Mouse (Mus musculus): ENCODE data around the gene Rbpj. TPM values are rescaled to one million over a fixed set of nuclear protein-coding genes. Genes with fewer than 3 reads are reported as not detected.

The Rbpj gene
- total RNA-seq, 2 experiments from 2014 or later, result 56.5 to 69.8 TPM

DNA sequence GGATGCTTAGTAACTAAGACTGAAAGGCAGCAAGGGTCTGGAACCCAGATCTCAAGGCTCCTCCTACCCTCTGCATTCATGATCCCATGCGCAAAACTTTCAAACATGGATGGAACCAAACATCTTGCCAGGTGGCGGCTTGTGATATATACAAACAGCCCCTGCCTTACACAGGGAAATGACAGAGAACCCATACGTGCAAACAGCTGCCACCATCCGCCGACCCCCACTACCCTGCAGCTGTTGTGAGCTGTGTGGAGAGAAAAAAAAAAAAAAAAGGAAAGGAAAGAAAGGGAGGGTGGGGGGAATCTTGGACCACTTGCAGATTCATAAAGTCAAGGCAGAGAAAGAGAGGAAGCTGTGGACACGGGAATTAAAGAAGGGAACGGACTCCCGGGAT, 2.4 kb downstream of the Rbpj start:
- no peak for DNase-seq (ENCODE audit: low spot score in 2 of 2)

DNA sequence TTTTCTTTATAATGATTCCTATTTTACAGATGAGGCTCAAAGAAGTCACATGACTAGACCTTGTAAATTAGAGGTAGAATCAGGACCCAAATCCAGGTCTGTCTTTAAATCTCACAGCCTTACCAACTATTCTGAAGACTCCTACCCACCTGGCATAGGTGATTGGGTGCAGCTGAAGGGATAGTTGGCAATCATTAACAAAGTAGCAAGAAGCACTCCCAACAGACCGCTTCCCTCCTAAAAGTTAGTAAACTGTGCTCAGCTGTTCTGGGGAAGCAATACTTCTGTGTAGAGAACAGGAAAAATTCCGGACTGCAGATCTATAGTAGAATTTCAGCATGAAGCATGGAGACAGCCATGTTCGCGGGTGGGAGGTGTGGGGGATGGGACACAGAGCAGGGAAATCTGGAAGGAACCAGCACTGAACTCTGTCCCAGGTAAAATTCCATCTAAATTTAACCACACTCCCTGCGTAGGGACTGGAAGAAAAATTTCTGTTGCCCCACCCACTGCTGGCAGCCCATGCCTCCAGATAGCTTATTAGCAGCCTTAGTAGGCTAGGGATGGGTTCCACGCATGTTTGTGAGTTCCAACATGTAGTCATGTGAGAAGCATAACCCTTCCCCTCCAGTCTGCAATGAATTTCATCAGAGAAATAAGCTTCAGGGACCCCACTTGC, 3.3 kb downstream of the Rbpj start:
- peak in 1 of 2 experiments; percentile 44 for DNase-seq (ENCODE audit: low spot score in 2 of 2)

DNA sequence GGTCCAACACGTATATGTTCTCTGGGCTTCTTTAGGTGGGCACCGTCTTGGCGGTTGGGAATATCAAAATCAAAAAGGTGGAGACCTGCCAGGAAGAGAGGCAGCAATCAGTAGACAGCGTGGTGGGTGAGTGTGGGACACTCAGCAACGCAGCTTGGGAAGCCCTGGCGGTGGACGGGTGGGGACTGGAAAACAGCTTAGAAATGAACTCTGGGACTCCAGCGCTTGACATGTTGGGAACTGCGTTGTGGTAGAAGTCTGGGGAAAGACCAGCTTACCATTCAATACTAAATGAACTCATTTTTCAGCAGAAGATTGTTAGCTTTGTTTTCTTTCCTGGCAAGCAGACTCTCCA, 3.8 kb downstream of the Rbpj start:
- DNase-seq (ENCODE audit: low spot score in 2 of 2), result no peak

DNA sequence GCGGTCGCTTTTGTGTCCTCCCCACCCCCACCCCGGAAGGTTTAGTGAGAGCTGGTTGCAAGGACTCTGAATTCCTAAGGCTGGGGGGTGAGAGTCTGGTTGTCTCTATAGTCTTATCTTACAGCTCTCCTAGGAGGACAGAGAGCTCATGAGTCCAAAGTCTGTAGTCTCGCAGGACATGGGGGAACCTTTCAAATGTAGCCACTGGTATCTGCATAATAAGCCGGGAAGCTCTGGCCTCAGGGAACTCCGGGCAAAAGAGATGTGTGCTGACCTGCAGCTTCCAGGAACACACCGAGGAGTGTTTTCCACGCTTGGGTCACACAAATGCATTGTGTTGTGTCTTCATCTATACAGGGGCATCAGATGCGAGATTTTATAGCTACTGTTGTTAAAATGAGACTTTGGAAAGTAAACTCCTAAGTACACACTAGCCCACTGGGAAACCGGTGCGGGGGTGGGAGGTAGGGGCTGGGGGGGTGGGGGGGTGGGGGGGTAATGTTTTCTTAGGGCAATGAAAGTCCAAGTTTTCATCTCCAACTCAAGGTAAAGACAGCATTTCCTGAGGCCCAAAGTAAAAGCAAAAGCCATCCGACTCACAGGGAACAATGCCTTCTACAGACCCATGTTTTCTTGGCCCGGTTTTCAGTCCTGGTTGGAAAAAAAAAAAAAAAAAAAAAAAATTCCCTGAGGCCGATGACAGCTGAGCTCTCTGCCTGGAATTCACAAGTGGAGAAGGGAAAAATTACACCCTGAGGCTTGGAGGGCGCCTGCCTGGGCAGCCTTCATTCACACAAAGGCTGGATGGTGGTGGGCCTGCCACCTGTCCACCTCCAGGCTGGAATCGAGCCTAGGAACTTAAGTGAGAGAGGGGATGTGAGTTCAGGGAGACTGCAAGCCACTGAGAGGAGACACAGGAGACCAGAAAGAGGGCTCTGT, 4.5 kb downstream of the Rbpj start:
- peak in 1 of 2 experiments; percentile 41 for DNase-seq (ENCODE audit: low spot score in 2 of 2)

DNA sequence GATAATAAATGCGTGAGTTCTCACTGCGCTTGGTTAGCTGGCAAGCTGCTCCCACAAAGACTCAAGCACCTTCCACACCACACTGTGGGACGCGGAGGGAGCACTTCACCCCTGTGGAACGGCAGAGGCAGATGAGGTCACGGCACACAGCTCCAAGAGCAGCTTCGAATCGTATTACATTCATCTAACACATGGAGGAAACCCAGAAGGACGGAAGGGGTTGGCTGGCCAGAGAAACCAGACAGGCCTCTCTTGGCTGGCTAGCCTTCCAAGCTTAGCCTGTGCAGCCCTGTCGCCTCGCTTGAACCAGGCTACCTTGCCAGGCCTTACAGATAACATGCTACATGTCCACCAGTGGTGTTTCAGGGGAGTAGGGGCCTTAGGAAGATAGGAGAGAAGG, 6.5 kb downstream of the Rbpj start:
- DNase-seq (ENCODE audit: low spot score in 2 of 2), result peak; percentile 39 to 72

DNA sequence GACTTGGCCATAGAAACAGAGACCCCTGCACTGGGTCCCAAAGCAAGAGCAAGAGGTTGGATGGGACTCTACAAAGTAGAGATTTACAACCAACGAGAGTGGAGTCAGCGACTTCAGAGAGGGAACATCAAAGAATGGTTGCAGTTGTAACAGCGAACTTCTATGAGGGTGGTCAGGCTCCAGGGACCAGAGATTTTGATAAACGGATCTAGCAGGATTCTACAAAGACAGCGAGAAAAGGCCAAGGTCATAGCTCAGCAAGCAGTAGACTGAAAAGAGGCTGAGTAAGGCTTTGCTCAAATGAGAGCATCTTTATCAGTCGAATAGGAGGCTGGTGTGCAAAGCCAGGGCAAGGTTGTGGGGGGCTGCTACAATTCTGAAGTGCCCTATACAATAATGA, 13.2 kb downstream of the Rbpj start:
- no peak for DNase-seq (ENCODE audit: low spot score in 2 of 2)

DNA sequence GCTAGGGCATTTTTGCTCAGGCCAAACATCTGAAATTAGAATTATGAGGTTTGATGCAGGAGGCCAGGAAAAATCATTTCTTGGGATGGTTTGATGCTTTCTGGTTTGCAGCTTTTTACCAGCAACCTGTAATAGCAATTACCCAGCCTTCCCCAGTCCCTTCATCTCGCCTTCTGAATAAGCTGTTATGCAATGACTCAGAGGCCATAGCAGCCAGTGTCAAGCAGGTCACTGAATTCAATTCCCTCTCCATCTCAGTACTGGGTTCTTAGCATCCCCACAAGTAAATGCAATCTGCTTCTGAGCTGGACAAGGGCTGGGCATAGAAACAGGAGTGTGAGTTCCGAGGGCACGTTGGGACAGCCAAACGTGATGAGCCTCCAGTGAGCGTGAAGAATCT, 13.9 kb downstream of the Rbpj start:
- no peak for DNase-seq (ENCODE audit: low spot score in 2 of 2)

DNA sequence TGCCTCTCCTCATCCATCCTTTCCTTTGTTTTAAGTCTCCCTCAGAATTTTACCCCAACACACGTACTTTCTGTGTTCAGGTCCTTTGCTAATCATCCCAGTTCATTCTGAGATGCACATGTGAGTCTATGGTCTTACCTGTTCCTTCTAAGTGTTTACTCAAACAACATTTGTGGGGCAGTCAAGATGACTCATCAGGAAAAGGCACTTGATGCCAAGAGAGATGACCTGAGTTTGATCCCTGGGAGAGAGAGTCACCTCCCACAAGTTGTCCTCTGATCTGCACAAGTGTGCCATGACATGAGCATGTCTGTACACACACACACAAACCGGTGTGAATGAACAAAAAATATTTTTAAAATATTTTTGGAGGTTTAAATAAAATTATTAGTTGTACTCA, 15.1 kb downstream of the Rbpj start:
- DNase-seq (ENCODE audit: low spot score in 2 of 2), result no peak

DNA sequence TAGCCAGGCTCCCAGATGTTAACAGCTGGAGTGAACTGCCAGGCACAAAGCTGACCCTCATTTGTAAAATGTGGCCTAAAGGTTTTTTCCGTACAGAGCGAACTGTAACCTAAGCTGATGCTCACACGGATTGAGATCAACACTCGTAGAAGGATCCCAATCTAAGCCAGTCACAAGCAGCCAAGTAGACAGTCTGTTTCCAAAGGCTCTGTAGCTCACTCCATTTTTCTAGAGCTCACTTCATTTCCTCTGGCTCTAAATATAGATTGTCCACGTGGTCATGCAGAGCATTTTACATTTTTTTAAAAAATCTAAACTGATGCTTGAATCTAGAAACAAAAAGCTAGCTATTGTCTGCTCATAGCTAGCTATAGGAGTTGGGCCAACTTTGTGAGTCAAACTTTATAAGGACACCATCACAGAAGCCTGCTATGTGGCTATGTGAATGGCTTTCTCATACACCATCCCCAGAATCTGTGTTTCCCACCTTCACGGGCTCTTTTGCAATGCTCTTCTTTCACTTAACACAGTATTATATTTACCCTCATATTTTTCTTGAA, 19.2 kb downstream of the Rbpj start:
- DNase-seq (ENCODE audit: low spot score in 2 of 2), result no peak

DNA sequence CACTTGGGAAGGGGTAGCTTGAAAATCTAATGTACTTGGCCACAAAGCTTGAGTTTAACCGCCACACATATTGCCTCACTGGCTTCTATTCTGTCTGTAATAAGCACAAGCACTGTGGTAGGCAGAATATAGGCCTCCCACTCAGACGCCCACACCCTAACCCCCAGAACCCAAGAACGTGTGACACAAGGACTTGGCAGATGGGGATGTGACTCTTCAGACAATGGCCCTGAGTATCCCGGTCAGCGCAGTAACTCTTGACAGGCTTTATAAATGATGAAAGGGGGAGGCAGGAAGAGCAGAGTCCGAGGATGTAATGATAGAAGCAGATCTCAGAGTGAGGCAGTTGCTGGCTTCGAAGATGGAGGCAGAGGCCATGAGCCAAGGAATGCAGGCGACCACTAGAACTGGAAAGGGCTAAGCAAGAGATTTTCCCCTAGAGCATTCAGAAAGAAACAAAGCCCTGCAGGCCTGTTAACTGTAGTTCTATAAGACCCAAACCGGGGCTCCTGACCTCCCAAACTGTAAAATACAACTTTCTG, 20.1 kb downstream of the Rbpj start:
- peak in 1 of 2 experiments; percentile 53 for DNase-seq (ENCODE audit: low spot score in 2 of 2)

DNA sequence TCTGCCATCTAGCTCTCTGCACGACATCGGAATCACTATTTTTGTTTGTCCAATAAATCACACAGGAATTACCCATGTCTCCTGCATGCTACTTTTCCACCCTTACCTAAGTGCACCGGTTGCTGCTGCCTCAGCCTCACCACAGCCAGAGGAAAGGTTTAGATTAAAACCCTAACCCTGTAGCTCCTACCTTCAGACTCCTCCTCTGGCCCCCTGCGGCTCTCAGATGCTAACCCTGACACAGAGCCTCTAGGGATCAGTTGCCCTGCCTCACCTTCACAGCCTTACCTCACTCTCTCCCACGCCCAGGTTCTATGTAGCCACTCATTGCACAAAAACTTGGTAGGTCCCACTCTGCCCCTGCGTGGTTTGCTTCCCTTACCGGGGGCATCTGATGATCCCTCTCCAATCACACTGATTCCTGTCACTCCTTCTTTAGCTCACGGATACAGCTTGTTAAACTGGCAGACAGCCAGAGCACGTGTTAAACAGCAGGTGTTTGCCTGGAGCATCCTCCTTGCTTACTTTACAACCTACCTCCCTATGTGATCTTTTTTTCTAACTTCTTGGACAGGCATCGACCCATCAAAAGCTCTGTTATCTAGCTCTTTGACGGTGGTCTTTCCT, 21.1 kb downstream of the Rbpj start:
- DNase-seq (ENCODE audit: low spot score in 2 of 2), result no peak

DNA sequence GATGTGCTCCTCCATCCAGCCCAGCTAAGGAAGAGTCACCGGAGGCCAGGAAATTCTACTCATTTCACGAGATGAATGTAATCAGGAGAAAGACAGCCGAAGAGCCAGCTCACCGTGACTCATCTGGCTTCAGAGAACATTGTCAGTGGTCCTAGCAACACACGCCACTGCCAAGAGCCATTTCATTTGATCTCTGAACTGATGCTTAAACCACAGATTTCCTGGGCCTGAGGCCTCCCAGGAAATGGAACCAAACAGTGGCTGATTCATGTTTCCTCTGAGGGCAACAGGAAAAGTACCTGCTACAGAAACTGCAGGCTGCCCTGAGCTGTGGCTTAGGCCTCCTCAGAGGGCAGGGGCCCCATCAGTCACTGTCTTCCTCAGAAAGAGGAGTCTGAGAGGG, 24.7 kb downstream of the Rbpj start:
- DNase-seq (ENCODE audit: low spot score in 2 of 2), result no peak

DNA sequence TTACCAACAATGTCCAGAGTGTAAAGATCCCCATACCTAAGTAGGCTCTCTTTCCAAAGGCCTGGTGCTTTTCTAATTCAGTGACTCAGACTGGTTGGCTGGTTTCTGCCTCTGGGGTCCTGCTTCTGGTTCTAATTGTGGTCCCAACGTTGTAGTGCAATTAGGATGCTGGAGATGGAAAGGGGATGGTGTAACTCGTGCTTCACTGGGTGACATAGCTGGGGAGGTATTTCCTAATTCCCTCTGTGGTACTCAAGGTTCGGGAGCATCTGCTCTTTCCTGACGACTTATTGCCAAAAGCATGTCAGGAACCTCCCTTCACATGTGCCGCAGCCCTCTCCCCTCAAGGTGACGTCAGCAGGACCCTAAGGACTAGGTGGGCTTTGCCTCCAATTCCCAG, 27.8 kb downstream of the Rbpj start:
- no peak for DNase-seq (ENCODE audit: low spot score in 2 of 2)

DNA sequence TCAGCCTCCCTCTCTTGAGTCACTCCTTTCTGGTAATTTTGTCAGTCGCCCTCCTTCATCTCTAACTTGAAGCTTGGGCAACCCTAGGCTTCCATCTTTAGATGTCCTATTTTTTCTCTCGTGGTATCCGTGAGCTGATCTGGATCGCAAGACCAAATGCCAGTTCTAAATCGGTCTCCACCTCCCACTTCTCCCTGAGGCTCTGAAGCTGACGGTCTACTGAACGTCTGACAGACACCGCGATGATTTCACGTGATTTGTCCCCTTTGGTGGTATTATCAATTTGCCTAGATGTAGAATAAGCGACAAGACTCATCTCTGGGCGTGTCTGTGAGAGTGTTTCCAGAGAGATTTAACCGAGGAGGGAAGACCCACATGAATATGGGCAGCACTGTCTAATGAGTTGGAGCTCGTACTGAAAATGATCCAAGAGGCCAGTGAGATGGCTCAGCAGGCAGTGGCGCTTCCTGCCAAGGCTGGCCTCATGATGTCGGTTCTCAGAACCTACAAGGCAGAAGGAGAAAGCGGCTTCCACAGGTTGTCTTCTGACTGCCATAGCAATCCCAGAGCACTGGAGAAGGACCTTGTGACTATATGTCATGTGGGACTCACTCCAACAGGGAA, 28.7 kb downstream of the Rbpj start:
- no peak for DNase-seq (ENCODE audit: low spot score in 2 of 2)

DNA sequence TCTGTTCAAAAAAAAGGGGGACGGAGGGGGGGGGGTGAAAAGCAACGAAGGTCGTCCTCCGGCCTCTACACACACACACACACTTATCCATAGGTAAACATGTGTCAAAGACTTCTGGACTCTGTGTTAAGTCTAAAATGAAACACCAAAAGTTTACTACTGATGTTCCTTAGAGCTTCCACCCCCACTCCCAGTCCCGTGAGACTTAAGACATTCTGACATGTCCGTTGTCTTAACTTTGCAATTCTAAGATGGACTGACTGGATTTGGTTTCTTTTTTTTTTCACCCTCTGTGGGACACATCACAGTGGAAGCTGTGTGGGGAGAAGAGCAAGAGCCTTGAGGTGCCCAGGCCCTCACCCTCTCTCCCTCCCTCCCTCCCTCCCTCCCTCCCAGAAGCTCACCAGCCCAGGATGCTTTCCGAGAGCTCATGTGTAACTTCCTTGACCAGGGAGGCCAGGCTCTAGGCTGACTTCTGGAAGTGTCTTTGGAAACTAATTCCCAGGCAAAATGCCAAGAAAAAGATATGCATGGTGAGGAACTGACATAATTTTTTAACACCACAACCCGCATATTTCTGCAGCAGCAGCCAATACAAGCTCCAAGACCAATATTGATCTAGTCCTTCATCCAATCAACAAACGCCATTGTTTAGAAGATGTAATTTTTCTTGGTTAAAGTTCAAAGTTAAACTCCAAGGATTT, 31.0 kb downstream of the Rbpj start:
- no peak for DNase-seq (ENCODE audit: low spot score in 2 of 2)

DNA sequence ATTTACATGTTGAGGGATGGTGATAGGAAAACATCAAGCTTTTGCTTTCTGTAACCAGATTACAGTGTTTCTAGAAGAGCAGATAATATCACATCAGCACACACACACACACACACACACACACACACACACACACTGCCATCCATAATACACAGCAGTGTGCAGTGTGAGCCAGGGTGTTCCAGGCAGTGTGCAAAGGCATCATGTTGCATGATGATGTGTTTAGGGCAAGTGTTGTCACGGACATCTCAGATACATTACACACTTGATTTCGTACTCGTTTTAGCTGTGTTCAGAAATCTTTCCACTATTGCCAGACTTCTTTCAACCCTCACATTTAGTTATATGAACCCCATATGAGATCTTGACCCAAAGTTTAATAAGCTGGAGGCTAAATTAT, 33.6 kb downstream of the Rbpj start:
- no peak for DNase-seq (ENCODE audit: low spot score in 2 of 2)

DNA sequence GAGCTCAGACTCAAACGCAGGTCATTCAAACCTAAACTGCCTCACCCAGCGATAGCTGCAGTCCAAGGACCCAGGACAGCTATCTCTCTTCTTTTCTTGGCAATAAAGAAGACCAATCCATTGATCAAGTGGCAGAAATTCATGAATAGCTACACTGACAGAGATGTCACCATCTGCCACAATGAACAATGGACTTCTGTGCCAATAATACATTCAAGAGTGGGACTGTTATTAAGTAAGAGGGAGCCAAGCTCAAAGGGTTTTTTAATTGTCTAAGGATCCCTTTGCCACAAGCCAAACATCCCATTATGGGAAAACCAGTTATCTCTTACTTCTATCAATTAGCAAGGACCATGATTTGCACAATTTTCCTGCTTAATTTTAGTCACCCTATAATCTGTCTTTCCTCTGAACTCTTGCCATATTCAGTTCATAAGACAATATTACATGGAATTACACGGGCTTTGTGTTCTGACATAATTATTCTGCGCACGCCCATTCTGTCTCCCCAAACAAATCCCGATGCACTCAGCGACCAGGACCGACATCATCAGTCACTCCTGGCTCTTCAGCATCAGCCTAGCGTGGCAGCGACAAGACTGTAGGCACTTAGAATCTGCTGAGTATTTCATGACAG, 34.7 kb downstream of the Rbpj start:
- no peak for DNase-seq (ENCODE audit: low spot score in 2 of 2)

DNA sequence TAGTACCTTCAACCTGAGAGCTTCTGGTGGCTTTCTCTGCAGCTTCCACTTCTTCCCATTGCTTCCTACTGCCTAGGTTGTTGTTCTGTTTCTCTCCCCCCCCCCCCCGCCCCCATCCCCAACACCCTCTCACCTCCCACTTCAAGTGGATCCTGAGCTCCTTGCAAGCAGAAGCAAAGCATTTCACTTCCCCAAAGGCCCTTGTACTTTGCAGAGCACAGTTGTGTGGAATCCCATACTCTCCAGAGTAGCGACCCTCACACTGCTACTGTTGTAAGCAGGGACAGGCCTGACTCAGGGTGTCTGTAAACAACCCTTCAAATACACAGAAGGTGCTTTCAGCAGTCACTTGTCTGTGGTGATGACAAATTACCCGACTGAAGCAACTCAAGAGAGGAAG, 37.3 kb downstream of the Rbpj start:
- no peak for DNase-seq (ENCODE audit: low spot score in 2 of 2)

DNA sequence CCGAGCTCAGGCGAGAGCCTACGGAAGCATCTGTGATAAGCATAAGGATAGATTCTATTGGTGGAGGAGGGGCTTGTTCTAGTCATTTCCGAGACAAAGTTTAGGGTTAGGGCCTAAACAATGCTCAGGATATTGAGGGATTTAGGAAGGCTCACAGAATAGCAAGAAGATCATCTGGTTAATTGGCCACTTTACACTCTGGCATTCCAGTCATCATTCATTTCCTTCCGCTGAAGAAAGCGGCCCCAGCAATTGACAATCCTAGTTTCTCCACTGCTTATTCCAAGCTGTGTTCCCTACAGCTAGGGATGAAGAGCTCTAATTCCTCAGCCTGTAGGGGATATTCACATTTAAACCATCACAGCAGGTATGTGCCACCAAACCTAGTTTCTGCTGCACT, 39.8 kb downstream of the Rbpj start:
- DNase-seq (ENCODE audit: low spot score in 2 of 2), result no peak

DNA sequence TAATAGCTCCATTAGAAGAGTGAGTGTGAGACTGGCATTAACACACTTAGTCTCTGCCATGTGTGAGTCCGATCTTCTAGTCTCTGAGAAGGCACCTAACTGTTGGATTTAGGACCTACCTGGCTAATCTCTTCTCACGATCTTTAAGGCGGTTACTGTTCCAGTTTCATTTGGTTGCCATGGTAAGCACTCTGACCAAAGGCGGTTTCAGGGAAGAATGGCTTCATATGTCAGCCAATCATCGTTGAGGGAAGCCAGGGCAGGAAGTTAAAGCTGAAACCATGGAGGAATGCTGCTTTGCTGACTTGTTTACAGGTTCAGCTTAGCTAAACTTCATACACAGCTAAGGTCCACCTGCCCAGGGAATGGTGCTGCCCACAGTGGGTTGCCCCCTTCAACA, 41.4 kb downstream of the Rbpj start:
- DNase-seq (ENCODE audit: low spot score in 2 of 2), result no peak
